13 mouse cellular contexts compared by ENCODE assay signal in the genomic region with DNA sequence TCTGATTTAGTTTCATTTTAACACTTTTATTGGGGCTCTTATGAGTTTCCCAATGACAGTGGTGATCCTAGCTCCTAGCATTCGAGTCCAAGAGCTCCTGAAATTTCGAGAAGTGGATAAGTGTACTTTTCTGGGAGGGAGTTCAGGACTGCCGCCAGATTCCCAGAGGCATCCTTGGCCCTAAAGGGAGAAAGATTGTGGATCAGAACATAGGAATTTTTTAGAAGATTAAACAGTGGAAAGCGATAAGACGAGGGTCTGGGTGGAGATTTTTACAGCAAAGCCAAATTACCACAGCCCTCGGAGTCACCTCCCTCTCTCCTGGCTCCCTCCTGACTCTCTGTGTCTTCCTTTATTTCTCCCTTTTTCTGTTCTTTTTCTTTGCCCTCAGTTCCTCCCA. TPM values are rescaled to one million over a fixed set of nuclear protein-coding genes. Genes with fewer than 3 reads are reported as not detected.
"Had no signal": no experiment of that assay in that cellular context is flagged by ENCODE, and none has a peak within 500 bp of the region (broad histone marks: within the 10 kb centered on the region; RNA-seq: fewer than 3 reads in every experiment).

No protein-coding gene starts in this region.

- DNase-seq: kidney, postnatal 14 days; lung, adult 2 months; right cerebral cortex, postnatal 14 days; thymus, postnatal 4 days had no signal

- H3K27ac ChIP-seq: liver, embryonic 15.5 days; macrophage; midbrain, embryonic 15.5 days; neural tube, embryonic 12.5 days had no signal

- H3K27me3 ChIP-seq: liver, embryonic 15.5 days; midbrain, embryonic 15.5 days; neural tube, embryonic 12.5 days; stomach, embryonic 15.5 days had no signal

- H3K4me2 ChIP-seq: liver, embryonic 11.5 days; liver, embryonic 15.5 days; midbrain, embryonic 11.5 days; midbrain, embryonic 15.5 days; neural tube, embryonic 12.5 days; stomach, embryonic 15.5 days had no signal

- H3K36me3 ChIP-seq: limb, embryonic 10.5 days; liver, embryonic 15.5 days; midbrain, embryonic 15.5 days; neural tube, embryonic 12.5 days; stomach, embryonic 15.5 days had no signal

- H3K9ac ChIP-seq: liver, embryonic 15.5 days; midbrain, embryonic 15.5 days; neural tube, embryonic 12.5 days; stomach, embryonic 15.5 days had no signal

- ATAC-seq: midbrain, embryonic 15.5 days had no signal

- H3K9me3 ChIP-seq: limb, embryonic 10.5 days; liver, embryonic 15.5 days; midbrain, embryonic 15.5 days; neural tube, embryonic 12.5 days; stomach, embryonic 15.5 days had no signal

- H3K4me3 ChIP-seq: limb, embryonic 10.5 days; liver, embryonic 15.5 days; megakaryocyte, embryonic 14.5 days; midbrain, embryonic 15.5 days; neural tube, embryonic 12.5 days; stomach, embryonic 15.5 days had no signal

- H3K4me1 ChIP-seq: liver, embryonic 15.5 days; midbrain, embryonic 15.5 days had no signal

RNA-seq across cellular contexts. Expression of gene Slc12a8, which starts 58.6 kb away (rescaled TPM):
- polyA plus RNA-seq: macrophage had no signal
